Mouse (Mus musculus) CH12.LX (cell line): ENCODE results near the gene Extl2.

ENCODE experiments used
- BHLHE40 ChIP-seq: IDR thresholded peaks from 2 replicates; pipeline ENCODE4 v1.6.1; 2011; ENCODE audit warnings: mild to moderate bottlenecking, low read depth, low read length, improper control_type of control experiment
- CHD2 ChIP-seq: IDR thresholded peaks from 2 replicates; pipeline ENCODE4 v1.6.1; 2011; ENCODE audit warnings: low read length, improper control_type of control experiment
- CTCF ChIP-seq, 2 experiments: IDR thresholded peaks in 1 of 2; conservative IDR thresholded peaks in 1 of 2; 2 replicates each; pipeline ENCODE4 v1.5.1; 2011 to 2012; ENCODE audit warnings: low read depth in 2 of 2, low read length in 2 of 2, improper control_type of control experiment in 1 of 2, inconsistent platforms in 1 of 2, mild to moderate bottlenecking in 1 of 2, moderate library complexity in 1 of 2
- E2F4 ChIP-seq: IDR thresholded peaks from 2 replicates; pipeline ENCODE4 v1.6.1; 2011; ENCODE audit warnings: low read depth, low read length, improper control_type of control experiment; ENCODE audit not compliant: insufficient replicate concordance
- EP300 ChIP-seq: IDR thresholded peaks from 2 replicates; pipeline ENCODE4 v1.6.1; 2011; ENCODE audit warnings: low read length, improper control_type of control experiment
- POLR2AphosphoS2 ChIP-seq: IDR thresholded peaks from 2 replicates; pipeline ENCODE4 v1.6.1; 2011; ENCODE audit warnings: low read depth, low read length, improper control_type of control experiment
- RCOR1 ChIP-seq: conservative IDR thresholded peaks from 2 replicates; pipeline ENCODE4 v1.6.1; 2012; ENCODE audit warnings: low read depth, mild to moderate bottlenecking, inconsistent platforms, low read length, improper control_type of control experiment
- SIN3A ChIP-seq: IDR thresholded peaks from 2 replicates; pipeline ENCODE4 v1.6.1; 2012; ENCODE audit warnings: low read length, improper control_type of control experiment, inconsistent platforms

- TF ChIP-seq BHLHE40: no peak
- TF ChIP-seq SIN3A: no peak
- no peak for TF ChIP-seq EP300
- no peak for TF ChIP-seq CTCF (conservative IDR thresholded peaks at IDR 0.05 in 1 of 2, IDR thresholded peaks at IDR 0.05 in 1 of 2; ENCODE audit: low read depth in 2 of 2, low read length in 2 of 2)
- no peak for TF ChIP-seq CHD2
- TF ChIP-seq E2F4: no peak
- TF ChIP-seq RCOR1: no peak
- no peak for TF ChIP-seq POLR2AphosphoS2
Observed at GRCm38 (mm10) chr3:115974995-115975394, 32.3 kb upstream of the Extl2 start.
